Mouse (Mus musculus) embryo, embryonic 9.5 days (tissue): ENCODE results near the gene 1600015I10Rik.
"Not testable (repeated sequence)": the region's sequence is repeated elsewhere in the genome, so short reads cannot be mapped to it uniquely, and the experiment has no call there.

ENCODE experiments used
- DNase-seq: peaks from one replicate; pipeline ENCODE4 v3.0.0-alpha.2; 2017; ENCODE audit errors: extremely low spot score

1600015I10Rik gene

DNA sequence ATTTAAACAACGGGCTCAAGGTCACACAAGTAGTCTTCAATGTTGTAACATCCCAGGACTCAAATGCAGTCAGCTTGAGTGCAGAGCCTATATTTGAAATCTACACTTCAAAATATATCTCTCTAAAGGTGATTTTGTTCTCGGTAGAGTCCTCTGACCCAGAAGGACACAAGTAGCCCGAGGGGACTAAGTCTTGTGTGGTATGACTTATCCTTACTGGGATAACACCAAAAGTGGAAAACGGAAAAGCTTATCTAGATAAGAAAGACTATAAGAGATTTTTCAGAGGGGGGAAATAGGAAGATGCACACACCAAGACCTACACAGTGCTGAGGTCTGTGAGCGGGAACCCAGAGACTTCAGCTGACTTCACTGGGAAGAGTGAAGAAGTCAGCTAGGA, at the start of gene 1600015I10Rik:
1600015I10Rik (plus strand) TSS at position 301 of the 400 bp plus-strand sequence.
- no peak for DNase-seq

DNA sequence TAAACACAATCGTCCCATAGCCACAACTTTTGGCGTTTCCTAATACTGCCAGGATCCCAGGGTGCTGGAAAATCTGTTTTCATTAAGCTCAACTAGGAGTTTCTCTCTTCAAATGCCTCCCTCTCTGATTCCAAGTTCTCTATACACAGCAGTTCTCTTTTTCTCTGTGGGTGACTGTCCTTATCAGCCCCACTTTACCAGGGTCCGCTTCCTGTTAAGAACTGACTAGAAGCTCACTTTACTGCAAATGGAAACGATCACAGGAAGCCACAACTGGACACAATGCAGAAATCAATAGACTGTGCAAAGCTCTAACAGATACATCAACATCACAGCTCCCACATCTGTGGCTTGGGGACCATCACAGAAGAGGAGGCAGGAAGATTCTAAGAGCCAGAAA, 35.5 kb upstream of the 1600015I10Rik start:
- DNase-seq, result no peak

DNA sequence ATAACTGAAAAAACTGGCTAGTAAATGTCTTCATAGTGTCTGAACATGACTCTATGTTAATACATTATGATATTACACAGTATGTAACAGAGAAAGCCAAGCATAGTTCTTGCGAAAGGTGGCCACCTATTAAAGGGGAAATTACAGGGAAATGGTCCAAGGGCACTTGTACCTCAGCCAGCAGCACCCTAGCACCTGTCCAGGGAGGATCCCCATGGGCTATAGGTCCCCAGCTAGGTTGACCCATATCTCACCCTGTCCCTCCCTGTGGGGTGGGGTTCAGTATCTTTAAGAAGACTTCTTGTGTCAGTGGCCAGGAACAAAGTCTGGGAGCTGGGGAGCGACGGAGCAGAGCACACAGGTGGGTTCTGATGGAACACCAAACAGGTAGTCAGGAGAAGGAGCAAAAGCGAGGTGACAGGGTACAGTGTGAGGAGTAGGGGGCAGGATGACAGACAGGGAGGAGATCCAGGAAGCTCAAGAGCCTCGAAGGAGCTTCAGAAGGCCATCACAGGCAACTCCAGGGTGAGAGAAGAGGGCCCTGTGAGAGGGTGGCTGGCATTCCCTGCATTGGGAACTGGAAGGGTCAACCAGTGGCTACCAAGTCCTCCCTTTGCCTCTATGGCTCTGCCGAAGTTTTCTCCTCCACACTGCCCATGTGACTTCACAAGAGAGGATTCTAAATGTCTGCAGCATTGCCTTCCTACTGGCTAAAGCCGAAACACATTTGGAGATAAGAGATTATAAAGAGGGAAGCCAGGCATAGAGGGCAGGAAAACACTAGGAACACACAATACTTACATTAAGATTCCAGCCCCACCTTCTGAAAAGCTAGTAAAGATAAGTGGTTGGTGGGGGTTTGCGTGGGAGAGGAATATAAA, 34.5 kb upstream of the 1600015I10Rik start:
- DNase-seq, result no peak

DNA sequence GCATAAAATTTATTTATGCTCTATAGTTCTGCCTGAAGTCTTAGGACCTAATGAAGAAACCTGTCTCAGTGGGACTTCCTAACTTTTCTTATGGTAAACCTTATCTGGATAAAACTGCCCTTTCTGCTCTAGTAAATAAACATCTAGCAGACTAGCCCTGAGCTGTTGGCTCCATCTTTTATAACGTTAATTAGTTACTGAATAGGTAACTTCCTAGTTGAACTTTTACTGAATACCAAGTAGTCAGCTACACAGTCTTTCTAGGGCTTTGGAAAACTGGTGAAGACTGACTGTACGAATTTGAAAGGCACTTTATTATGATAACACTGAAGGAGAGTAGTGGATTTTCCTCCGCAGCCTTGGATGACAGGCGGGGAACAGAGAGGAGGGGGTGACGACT, 33.8 kb upstream of the 1600015I10Rik start:
- DNase-seq, result no peak

DNA sequence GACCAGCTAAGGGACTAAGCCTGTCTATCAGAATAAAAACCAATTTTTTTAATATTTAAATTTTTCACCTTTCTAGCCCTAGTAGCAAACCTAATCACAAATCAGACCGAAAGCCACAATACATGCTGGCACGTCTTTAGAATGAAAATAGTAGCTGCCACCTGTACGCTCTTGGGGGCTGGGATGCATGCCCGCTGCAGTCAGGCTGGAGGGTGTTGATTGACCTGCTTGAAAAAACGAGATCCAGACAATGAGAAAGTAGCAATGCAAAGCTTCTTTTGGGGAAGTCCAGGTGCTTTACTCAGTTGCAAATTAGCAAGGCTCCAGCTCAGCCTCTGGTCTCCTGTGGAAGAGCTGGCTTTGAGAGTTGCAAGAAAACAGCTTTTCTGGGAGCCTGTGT, 32.7 kb upstream of the 1600015I10Rik start:
- DNase-seq, result no peak

DNA sequence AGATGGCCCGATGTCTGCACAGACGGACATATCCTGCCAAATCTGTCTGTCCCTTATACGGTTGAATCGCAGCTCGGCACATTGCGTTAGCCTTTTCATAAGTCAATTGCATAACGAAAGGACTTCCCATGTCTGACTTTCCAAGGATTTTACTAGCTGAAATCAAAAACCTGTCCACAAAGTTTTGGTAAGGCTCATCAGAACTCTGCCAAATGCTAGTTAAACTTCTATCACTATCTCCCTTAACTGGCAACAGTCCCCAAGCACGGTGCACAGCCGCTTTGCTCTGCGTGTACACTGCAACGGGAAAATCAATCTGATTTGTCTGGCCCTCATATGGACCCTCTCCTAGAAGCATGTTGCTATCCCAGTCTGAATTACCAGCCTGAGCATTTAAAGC, 28.4 kb upstream of the 1600015I10Rik start:
- DNase-seq, result not testable (repeated sequence)

DNA sequence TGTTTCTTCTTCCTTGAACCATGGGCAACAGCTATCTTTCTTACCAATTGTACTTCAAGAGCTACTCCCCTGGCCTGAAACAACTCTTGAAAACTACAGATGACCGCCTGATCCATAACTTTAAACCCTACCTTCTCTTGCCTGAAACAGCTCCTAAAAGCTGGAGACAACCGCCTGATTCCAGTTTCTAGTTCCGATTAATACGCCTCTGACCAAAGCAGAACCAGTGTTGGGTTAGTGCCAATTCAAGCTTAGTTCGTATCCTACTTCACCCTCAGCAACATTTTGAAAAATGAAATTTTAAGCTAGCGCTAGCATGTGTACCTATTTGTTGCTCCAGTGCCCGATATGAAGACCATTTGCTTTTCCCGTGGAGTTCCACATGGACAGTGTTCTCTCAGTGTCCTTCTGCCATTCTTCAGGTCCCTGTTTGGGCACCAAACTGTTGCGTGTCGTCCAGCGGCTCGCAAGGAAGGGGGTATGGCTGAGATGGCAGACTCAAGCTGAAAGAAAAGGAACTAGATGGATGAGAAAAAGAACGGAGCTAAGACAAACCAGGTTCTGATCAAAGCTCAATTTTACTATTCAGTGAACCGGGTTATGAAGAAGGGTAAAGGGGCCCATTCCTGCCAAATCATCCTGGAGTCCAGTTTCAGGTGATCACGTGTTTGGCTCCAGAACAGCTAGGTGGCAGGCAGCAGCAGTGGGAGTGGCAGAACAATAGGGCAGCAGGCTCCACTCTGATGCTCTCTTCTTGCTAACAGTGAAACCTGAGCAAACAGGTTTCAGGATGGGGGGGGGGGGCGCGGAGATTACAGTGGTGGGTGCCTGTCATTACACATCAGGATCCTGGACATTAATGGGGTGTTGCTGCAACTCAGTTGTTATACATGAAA, 26.9 kb upstream of the 1600015I10Rik start:
- DNase-seq, result no peak

DNA sequence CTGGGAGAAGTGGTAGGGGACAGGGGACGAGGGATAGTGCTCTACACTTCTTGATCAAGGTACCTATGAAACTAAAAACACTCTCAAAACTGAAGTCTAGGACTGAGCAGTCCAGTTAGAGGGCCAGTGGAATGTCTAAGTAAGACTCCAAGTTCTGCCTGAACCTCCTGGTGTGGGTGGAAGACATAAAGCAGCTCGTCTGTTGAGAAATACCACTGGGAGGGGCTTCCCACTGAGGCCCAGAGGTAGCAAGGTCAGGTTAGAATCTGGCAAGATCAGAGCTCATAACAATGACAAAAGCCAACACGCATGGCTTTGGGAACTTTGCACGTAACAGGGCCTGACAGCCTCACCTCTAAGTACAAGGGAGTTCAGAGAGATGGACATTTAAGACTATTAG, 26.3 kb upstream of the 1600015I10Rik start:
- DNase-seq, result no peak

DNA sequence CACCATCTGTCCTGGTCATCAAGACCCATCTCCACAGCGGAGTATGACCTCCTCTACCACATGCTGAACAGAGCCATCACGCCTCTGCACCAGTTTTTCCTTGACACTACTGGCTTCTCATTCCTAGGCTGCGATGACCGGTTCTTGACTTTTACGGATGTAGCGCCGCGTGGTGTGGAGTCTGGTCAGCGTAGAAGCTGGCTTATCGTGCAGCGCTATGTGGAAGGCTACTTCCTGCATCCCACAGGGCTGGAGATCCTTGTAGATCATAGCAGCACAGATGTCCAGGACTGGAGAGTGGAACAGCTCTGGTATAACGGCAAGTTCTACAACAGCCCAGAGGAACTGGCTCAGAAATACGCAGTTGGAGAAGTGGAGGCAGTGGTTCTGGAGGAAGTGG, 24.1 kb upstream of the 1600015I10Rik start:
- DNase-seq, result no peak

DNA sequence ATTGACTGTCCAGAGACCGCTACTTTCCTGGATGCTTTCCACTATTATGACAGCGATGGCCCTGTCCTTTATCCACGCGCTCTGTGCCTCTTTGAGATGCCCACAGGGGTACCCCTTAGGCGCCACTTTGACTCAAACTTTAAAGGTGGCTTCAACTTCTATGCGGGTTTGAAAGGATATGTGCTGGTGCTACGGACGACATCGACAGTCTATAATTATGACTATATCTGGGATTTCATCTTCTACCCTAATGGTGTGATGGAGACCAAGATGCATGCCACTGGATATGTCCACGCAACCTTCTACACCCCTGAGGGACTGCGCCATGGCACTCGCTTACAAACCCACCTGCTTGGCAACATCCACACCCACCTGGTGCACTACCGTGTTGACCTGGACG, 23.3 kb upstream of the 1600015I10Rik start:
- DNase-seq, result no peak

DNA sequence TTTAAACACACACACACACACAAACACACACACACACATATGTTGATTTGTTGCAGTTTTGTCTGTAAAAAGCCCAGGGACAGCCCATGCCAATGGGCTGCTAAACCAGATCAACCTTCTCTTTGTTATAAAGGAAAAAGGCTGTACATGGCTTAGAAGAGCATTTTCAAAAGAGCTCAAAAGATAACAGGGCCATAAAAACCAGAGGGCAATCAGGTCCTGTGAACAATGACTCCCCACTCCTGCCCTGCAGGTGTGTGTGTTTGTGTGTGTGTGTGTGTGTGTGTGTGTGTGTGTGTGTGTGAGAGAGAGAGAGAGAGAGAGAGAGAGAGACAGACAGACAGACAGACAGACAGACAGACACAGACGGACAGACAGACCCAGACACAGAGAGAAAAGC, 20.5 kb upstream of the 1600015I10Rik start:
- no peak for DNase-seq

DNA sequence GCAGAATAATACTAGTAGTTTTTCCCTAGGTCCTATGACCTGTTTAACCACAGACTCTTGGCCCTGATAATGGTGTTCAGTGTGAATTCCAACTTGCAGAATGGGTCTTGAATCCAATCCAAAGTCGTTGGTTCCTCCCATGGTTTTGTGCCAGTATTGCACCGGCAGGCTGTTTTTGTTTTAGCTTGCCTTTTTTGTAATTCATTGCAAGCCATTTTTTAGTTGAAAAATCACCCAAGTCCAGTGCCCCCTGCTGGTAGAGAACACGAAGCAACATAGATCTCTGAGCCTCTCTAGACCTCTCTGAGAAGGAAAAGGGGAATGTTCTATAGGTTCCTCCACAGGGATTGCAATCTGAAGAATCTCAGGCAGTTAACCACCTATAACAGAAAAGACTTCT, 17.7 kb upstream of the 1600015I10Rik start:
- DNase-seq, result peak; percentile 4

DNA sequence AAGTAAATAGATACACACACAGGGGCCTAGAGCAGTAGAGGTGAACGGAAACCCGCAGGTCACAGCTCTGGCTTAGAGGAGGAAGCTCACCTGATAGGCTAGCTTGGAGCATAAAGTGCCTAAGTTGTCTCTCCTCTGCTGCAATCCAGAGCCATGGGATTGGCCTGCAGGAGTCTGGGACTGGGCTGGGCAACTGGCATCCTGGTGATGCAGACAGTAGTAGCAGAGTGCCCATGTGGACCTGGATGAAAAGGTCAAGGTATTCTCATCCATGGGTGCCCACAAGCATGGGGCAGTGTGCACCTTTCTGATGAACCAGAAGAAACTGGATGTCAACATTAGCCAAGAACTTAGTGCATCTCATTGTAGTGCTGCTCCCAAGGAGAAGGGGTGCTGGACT, 16.1 kb upstream of the 1600015I10Rik start:
- DNase-seq, result no peak

DNA sequence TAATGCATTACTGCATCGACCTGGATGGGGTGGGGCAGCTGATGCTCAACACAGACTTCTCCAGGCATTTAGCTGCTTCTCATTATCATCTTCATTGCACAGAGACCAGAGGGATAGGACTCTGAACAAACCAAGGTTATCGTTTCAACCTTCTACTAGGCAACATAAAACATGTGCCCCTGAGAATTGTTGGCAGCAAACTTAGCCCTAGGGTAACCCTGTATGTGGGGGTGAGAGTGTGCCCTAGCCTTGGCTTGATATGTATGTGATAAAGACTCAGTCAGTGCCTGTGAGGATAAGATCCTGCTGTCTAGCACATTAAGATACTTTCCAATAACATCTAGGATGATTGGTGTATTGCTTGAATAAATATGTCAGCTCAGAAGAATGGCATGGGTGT, 19.9 kb downstream of the 1600015I10Rik start:
- DNase-seq, result no peak

DNA sequence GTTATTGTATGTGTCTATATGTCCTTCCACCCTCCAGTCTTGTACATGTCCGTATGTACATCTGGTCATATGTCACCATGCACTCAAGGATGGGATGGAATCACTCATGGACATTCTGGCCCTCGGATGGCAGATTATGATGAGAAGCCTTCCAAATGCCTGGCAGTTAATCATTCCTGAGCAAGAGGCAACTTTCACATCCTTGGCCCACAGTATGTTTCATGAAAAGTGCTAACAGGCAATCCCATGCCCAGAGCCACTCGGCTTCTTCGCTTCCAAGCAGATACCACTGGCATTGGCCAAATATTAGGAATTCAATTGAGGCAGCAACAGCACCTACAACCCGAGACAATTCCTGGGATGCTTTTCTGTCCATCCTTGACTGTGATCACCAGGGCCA, 21.0 kb downstream of the 1600015I10Rik start:
- no peak for DNase-seq

DNA sequence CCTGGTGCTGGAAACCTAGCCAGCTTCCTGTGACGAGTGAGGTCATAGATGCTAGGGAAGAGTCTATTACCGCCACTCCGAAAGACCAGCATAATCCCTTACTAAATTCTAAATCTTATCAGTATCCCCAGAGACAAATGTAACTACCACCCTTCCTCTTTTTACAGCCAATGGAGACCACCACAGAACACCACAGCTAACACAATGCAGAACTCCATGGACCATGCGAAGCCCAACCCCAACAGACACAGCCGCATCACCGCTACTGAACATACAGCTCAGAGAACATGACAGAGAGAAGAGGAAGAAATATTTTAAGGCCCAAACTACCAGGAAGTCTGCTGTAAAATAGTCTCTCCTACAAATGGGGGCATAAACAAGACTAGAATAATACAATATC, 21.9 kb downstream of the 1600015I10Rik start:
- DNase-seq, result no peak

DNA sequence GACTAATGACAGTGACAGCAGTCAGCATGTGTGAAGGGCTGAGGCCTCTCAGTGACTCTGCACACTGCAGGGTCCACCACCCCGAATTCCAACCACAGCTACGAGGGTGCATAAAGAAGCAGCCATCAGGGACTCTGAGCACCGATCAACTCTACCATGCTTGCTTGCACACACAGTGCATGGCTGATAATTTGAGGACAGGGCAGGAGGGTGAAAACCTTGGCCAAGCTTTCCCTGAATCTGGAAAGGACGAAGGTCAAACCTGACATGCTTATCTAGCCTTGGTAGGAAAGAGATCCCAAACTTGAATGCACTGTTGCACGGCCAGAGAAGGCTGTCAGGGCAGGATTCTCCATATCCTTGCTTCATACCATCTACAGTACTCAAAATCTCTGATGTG, 23.5 kb downstream of the 1600015I10Rik start:
- no peak for DNase-seq

DNA sequence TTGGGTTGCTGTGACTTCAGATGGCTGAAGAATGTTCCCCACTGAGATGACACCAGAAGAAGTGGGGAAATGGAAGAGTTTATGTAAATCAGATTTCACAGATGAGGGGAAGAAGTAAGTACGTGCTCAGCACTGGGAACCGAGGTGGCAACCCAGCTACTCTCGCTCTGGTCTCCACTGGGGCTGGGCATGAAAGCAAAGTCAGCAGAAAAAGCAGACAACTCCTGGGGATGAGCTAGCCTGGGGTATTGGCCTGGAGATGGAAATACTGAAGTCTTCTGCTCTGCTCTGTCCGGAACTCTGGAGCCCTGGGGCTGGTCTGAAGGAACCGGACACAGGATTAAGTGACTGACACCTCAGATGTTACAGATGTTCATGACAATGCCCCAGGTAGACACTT, 24.5 kb downstream of the 1600015I10Rik start:
- no peak for DNase-seq

DNA sequence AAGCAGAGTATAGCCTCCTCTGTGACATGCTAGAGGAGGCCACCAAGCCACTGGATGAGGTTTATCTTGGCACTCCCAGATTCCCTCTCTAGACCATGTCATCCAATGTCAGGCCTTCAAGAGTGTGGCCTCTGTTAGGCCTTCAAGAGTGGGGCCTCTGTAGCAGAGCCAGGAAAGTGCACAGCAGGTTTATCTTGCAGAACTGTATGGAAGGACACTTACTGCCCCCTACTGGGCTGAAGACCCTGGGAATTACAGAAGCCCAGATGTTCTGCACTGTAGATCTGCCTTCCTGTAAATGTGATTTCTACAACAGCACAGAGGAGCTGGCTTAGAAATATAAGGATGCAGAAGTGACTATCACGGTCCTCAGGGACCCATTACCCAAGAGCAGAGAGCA, 25.3 kb downstream of the 1600015I10Rik start:
- peak; percentile 4 for DNase-seq

DNA sequence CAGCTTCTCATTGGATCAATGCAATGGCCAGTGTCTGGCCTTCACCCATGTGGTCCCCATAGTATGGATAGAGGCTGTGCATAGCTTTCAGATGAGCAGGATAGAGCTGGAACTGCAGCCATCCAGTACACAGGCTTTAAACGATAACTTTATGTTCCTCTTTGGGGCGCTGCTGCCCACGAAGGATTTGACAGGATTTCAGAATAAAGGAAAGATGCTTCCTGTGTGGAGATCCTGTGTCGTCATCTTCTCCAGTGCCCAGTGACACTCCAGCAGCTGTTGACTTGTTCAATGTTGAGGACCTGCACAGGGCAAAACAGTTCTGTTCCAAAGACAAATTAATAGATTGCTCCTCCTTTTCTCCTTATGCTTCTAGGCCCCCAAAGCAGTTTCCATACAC, 27.1 kb downstream of the 1600015I10Rik start:
- no peak for DNase-seq

DNA sequence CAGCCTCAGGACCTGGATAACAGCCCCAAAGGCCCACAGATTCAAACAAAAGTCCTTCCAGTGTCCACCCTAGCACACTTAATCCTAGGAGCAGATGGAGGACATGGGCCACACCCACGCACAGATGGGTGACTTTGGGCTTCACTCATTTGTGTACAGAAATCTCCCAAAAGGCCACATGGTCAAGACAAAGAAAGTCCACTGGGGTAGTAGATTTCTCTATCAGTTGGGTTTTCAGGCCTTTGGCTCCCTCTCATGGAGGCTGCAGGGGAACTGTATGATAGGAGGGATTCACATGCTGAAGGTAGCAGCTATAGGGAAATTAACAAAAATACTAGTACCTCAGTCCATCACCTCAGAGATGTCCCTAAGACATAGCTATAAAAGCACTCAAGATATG, 28.4 kb downstream of the 1600015I10Rik start:
- DNase-seq, result peak; percentile 4

DNA sequence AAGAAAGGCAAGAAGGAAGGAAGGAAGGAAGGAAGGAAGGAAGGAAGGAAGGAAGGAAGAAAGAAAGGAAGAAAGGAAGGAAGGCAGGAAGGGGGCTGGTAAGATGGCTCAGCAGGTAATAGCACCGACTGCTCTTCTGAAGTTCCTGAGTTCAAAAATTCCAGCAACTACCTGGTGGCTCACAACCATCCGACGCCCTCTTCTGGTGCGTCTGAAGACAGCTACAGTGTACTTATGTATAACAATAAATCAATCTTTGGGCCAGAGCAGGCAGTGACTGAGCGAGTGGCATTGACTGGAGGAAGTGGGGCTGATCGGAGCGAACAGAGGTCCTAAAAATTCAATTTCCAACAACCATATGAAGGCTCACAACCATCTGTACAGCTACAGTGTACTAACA, 29.5 kb downstream of the 1600015I10Rik start:
- not testable (repeated sequence) for DNase-seq

DNA sequence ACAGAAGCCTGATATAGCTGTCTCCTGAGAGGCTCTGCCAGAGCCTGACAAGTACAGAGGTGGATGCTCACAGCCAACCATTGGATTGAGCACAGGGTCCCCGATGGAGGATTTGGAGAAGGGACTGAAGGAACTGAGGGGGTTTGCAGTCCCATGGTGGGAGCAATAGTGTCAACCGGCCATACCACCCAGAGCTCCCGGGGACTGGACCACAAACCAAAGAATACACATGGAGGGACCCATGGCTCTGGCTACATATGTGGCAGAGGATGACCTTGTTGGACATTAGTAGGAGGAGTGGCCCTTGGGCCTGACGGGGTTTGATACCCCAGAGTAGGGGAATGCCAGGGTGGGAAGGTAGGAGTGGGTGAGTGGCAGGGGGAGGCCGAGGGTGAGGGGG, 37.0 kb downstream of the 1600015I10Rik start:
- not testable (repeated sequence) for DNase-seq
